Mouse (Mus musculus) liver, embryonic 11.5 days (tissue): ENCODE results near the gene Spaca3. TPM values are rescaled to one million over a fixed set of nuclear protein-coding genes. Genes with fewer than 3 reads are reported as not detected.

Experiments used
- ATAC-seq: fragments of 200-750 bp; cut with Nextera tagmentation; replicated peaks from 2 replicates; pipeline ENCODE4 v1.8.0; 2017; ENCODE audit warnings: moderate number of reproducible peaks, mild to moderate bottlenecking, moderate TSS enrichment, moderate library complexity; ENCODE audit not compliant: low FRiP score
- DNase-seq: peaks from one replicate; pipeline ENCODE4 v3.0.0-alpha.2; 2017; ENCODE audit warnings: low spot score
- H3K27ac ChIP-seq: fragments of 300-500 bp; sonication (generic); 2 replicates; pipeline ENCODE4 v1.5.1; 2014; ENCODE audit warnings: mild to moderate bottlenecking, low read depth, low read length, control low read depth
- H3K27me3 ChIP-seq: fragments of 300-500 bp; sonication (generic); replicated peaks from 2 replicates; pipeline ENCODE4 v1.6.1; 2014; ENCODE audit warnings: low read length, mixed read lengths; ENCODE audit not compliant: control insufficient read depth, insufficient read depth
- H3K36me3 ChIP-seq: fragments of 300-500 bp; sonication (generic); 2 replicates; pipeline ENCODE4 v1.6.1; 2014; ENCODE audit warnings: mild to moderate bottlenecking, low read length, moderate library complexity, mixed read lengths; ENCODE audit not compliant: control insufficient read depth, insufficient read depth
- H3K4me1 ChIP-seq: fragments of 300-500 bp; sonication (generic); replicated peaks from 2 replicates; pipeline ENCODE4 v1.6.1; 2014; ENCODE audit warnings: low read length, mixed read lengths; ENCODE audit not compliant: control insufficient read depth, insufficient read depth
- H3K4me2 ChIP-seq: fragments of 300-500 bp; sonication (generic); 2 replicates; pipeline ENCODE4 v1.6.1; 2014; ENCODE audit warnings: mild to moderate bottlenecking, control low read depth, moderate library complexity
- H3K4me3 ChIP-seq: fragments of 300-500 bp; sonication (generic); 2 replicates; pipeline ENCODE4 v1.5.1; 2014; ENCODE audit warnings: low read depth, low read length, control low read depth
- H3K9ac ChIP-seq: fragments of 300-500 bp; sonication (generic); 2 replicates; pipeline ENCODE4 v1.6.1; 2014; ENCODE audit warnings: low read depth, low read length, control low read depth
- H3K9me3 ChIP-seq: fragments of 300-500 bp; sonication (generic); 2 replicates; pipeline ENCODE4 v1.6.1; 2016; ENCODE audit warnings: low read length, inconsistent platforms, mixed read lengths; ENCODE audit not compliant: control insufficient read depth
- WGBS: fragments of 180-500 bp; shearing (Covaris S2); extraction: QIAGEN DNeasy Blood & Tissue Kit; methylation state at CpG from one replicate; pipeline ENCODE4 v1.1.7; 2014; 5-methylcytosine and 5-hydroxymethylcytosine counted together
- polyA plus RNA-seq: library from polyadenylated mRNA; unstranded; fragments of >200 nt; fragmentation: Nextera tagmentation; extraction: Ambion mirVana; gene quantifications from 2 replicates; pipeline ENCODE4 v1.2.1, GENCODE M21; 2014

Spaca3 gene
- polyA plus RNA-seq, 1 experiment from 2014 or later: not detected

DNA sequence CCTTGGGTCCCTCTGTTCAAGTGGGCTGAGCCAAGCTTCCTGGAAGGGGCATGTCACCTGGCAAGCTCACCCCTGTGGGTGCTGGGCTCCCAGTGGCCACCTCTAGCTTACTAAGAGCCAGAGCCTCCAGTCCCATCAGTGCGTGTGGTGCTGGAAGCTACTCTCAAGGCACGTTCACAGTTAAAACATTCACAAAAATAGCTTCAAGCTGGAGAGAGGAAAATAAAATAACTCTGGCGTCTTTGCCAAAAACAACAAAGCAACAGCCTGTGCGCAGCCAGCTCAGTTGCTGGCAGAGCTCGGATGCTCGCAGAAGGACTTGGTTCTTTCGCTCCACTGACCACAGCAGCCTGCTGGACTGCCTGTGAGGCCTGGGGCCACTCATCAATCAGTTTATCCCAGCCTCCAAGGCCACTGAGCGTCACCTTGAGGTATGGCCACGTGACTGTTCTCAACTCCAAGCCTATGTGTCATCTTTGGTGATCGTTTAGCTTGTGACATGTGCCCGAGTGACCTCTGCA is 19.0 kb downstream of the Spaca3 start:
- no peaks in the 10 kb centered on the region for H3K9me3 ChIP-seq
- H3K36me3 ChIP-seq: no peaks in the 10 kb centered on the region
- H3K4me3 ChIP-seq: no peak overlapping the region
- H3K27ac ChIP-seq: no peak overlapping the region
- ATAC-seq (no peak), DNase-seq (no peak)
- peaks cover 1% of the 10 kb centered on the region; the same call in 1 of the 2 replicates for H3K4me1 ChIP-seq
- H3K4me2 ChIP-seq: no peak overlapping the region
- H3K9ac ChIP-seq: no peak overlapping the region
- 74% methylated on average over 11 of the region's 11 CpGs for WGBS
- H3K27me3 ChIP-seq: no peaks in the 10 kb centered on the region; the same call in 1 of the 2 replicates

GRCm38 (mm10) chr11:80878026-80878425 is 19.9 kb downstream of the Spaca3 start:
- H3K27ac ChIP-seq: no peak overlapping the region
- DNase-seq: no peak
- H3K4me2 ChIP-seq: no peak overlapping the region
- ATAC-seq: no peak
- WGBS: 91% methylated on average over 2 of the region's 2 CpGs
- H3K4me3 ChIP-seq: no peak overlapping the region
- H3K27me3 ChIP-seq: no peaks in the 10 kb centered on the region; the same call in 1 of the 2 replicates
- H3K9me3 ChIP-seq: no peaks in the 10 kb centered on the region
- no peak overlapping the region for H3K9ac ChIP-seq
- no peaks in the 10 kb centered on the region for H3K4me1 ChIP-seq
- no peaks in the 10 kb centered on the region for H3K36me3 ChIP-seq

GRCm38 (mm10) chr11:80882229-80882810 is 24.2 kb downstream of the Spaca3 start:
- no peaks in the 10 kb centered on the region for H3K9me3 ChIP-seq
- H3K4me1 ChIP-seq: no peaks in the 10 kb centered on the region
- H3K4me3 ChIP-seq: no peak overlapping the region
- no peak overlapping the region for H3K27ac ChIP-seq
- H3K27me3 ChIP-seq: no peaks in the 10 kb centered on the region; the same call in 1 of the 2 replicates
- ATAC-seq (no peak), DNase-seq (no peak)
- no peak overlapping the region for H3K4me2 ChIP-seq
- H3K36me3 ChIP-seq: no peaks in the 10 kb centered on the region
- H3K9ac ChIP-seq: no peak overlapping the region
- WGBS: 81% methylated on average over 7 of the region's 7 CpGs

GRCm38 (mm10) chr11:80884521-80885231 is 26.5 kb downstream of the Spaca3 start:
- H3K4me3 ChIP-seq: no peak overlapping the region
- H3K9me3 ChIP-seq: no peaks in the 10 kb centered on the region
- H3K27me3 ChIP-seq: no peaks in the 10 kb centered on the region
- 67% methylated on average over 6 of the region's 6 CpGs for WGBS
- no peak overlapping the region for H3K4me2 ChIP-seq
- H3K27ac ChIP-seq: no peak overlapping the region
- no peaks in the 10 kb centered on the region for H3K4me1 ChIP-seq
- no peak for ATAC-seq
- DNase-seq: no peak
- no peak overlapping the region for H3K9ac ChIP-seq
- no peaks in the 10 kb centered on the region for H3K36me3 ChIP-seq

GRCm38 (mm10) chr11:80886365-80886764 is 28.2 kb downstream of the Spaca3 start:
- no peak overlapping the region for H3K27ac ChIP-seq
- no peak overlapping the region for H3K9ac ChIP-seq
- H3K4me1 ChIP-seq: no peaks in the 10 kb centered on the region
- H3K4me3 ChIP-seq: no peak overlapping the region
- 76% methylated on average over 7 of the region's 7 CpGs for WGBS
- no peaks in the 10 kb centered on the region for H3K36me3 ChIP-seq
- no peak overlapping the region for H3K4me2 ChIP-seq
- DNase-seq (no peak), ATAC-seq (no peak)
- no peaks in the 10 kb centered on the region for H3K27me3 ChIP-seq
- H3K9me3 ChIP-seq: no peaks in the 10 kb centered on the region

GRCm38 (mm10) chr11:80887021-80887420 is 28.9 kb downstream of the Spaca3 start:
- H3K27me3 ChIP-seq: no peaks in the 10 kb centered on the region
- H3K4me2 ChIP-seq: no peak overlapping the region
- H3K36me3 ChIP-seq: no peaks in the 10 kb centered on the region
- no peaks in the 10 kb centered on the region for H3K4me1 ChIP-seq
- H3K9ac ChIP-seq: no peak overlapping the region
- DNase-seq: no peak
- 56% methylated on average over 3 of the region's 3 CpGs for WGBS
- H3K27ac ChIP-seq: no peak overlapping the region
- ATAC-seq: no peak
- H3K9me3 ChIP-seq: no peaks in the 10 kb centered on the region
- no peak overlapping the region for H3K4me3 ChIP-seq

DNA sequence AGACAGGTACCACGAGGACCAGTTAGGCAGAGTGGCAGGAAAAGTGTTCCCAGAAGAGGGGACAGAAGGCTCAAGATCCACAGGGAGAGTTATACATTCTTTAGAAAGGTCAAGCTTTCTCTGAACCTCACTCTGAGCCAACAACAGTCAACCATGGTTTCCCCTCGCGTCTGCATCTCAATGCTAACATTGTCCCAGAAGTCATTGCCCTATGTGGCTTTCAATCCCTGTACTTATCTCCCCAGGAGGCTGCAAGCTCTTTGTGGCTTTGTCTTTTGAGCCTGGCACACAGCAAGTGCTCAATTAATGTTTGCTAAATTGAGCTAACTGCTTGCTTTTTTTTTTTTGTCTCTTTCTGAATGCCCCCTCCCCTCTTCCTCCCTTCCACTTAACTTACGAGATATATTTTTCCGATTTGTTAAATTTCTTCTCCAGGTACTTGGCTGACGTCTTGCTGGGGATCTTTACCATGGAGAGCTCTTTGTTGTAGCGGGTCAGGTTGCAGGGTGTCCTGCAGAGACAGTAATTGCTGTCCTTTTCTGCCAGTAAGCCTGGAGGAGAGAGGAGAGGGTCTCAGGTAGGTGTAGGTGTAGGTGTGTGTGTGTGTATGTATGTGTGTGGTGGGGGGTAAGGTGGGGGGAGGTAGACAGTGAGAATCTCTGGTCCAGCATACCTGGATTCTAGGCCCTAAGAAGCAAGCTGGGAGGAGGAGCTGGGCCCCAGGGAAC is 31.3 kb downstream of the Spaca3 start:
- ATAC-seq: no peak
- Histone ChIP-seq H3K9me3 (no peaks in the 10 kb centered on the region), H3K27me3 (no peaks in the 10 kb centered on the region), H3K4me2 (no peak overlapping the region), H3K27ac (no peak overlapping the region), H3K4me3 (no peak overlapping the region), H3K4me1 (no peaks in the 10 kb centered on the region), H3K36me3 (no peaks in the 10 kb centered on the region), H3K9ac (no peak overlapping the region)
- DNase-seq: no peak
- WGBS: 12% methylated on average over 7 of the region's 7 CpGs

DNA sequence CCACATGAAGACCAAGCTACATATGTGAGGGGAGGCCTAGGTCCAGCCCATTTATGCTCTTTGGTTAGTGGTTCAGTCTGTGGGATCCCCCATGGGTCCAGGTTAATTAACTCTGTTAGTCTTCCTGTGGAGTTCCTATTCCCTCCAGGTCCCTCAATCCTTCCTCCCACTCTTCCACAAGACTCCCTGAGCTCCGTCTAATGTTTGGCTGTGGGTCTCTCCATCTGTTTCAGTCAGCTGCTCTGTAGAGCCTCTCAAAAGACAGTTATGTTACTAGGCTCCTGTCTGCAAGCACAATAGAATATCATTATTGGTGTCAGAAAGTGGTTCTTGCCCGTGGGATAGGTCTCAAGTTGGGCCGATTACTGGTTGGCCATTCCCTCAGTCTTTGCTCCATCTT is 37.7 kb downstream of the Spaca3 start:
- Histone ChIP-seq H3K4me1 (no peaks in the 10 kb centered on the region), H3K4me2 (no peak overlapping the region), H3K36me3 (no peaks in the 10 kb centered on the region), H3K9me3 (no peaks in the 10 kb centered on the region), H3K4me3 (no peak overlapping the region), H3K27me3 (no peaks in the 10 kb centered on the region), H3K27ac (no peak overlapping the region), H3K9ac (no peak overlapping the region)
- no peak for DNase-seq
- no peak for ATAC-seq
- 85% methylated on average over 3 of the region's 3 CpGs for WGBS
